Mouse (Mus musculus) small intestine, adult 2 months (tissue): Measurements from ENCODE around the gene Nme2.

Experiments
- CTCF ChIP-seq: fragments of 200-500 bp; IDR thresholded peaks from 2 replicates; pipeline ENCODE4 v1.5.1; 2012; ENCODE audit warnings: low read depth, mild to moderate bottlenecking, control low read depth, inconsistent platforms, low read length, moderate library complexity, mixed read lengths; ENCODE audit not compliant: insufficient replicate concordance, insufficient read length; ENCODE audit errors: extremely low read depth
- POLR2A ChIP-seq: fragments of 200-500 bp; IDR thresholded peaks from 2 replicates; pipeline ENCODE4 v1.6.1; 2012; ENCODE audit warnings: low read depth, mild to moderate bottlenecking, control low read depth, inconsistent platforms, low read length, moderate library complexity

- TF ChIP-seq CTCF = no peak
- no peak for TF ChIP-seq POLR2A
These were observed 48.2 kb downstream of the Nme2 start for GRCm38 (mm10) chr11:93907839-93908238.
